Mouse (Mus musculus) brain, embryonic 18.5 days (tissue): ENCODE measurements at regions not wholly inside any gene's neighbourhood (a gene's known extent, or its start where the extent isn't known, plus 50 kb on each side); places are given as distances from the start of the nearest gene placed in this dataset.
"Not testable (repeated sequence)": the region's sequence is repeated elsewhere in the genome, so short reads cannot be mapped to it uniquely, and the experiment has no call there.

ENCODE experiments used
- DNase-seq: peaks from one replicate; pipeline ENCODE4 v3.0.0-alpha.2; 2012; ENCODE audit warnings: low read depth, low spot score

GRCm38 (mm10) chr17:79977154-79977571 is 81.2 kb upstream of the Atl2 start:
- no peak for DNase-seq

- no peak for DNase-seq
These were observed 80.7 kb upstream of the Atl2 start for GRCm38 (mm10) chr17:79976518-79977100.

GRCm38 (mm10) chr17:79975997-79976443 is 80.1 kb upstream of the Atl2 start:
- peak; percentile 39 for DNase-seq

- not testable (repeated sequence) for DNase-seq
These were observed 79.3 kb upstream of the Atl2 start for GRCm38 (mm10) chr17:79975150-79975757.

- no peak for DNase-seq
These were observed 75.9 kb upstream of the Atl2 start for GRCm38 (mm10) chr17:79971721-79972336.

- no peak for DNase-seq
These were observed 73.6 kb upstream of the Atl2 start for GRCm38 (mm10) chr17:79969500-79969972.

GRCm38 (mm10) chr17:79968819-79969218 is 72.9 kb upstream of the Atl2 start:
- DNase-seq: no peak

GRCm38 (mm10) chr17:79966981-79967380 is 71.1 kb upstream of the Atl2 start:
- no peak for DNase-seq

GRCm38 (mm10) chr17:79965625-79966024 is 69.7 kb upstream of the Atl2 start:
- DNase-seq: no peak

- no peak for DNase-seq
These were observed 68.9 kb upstream of the Atl2 start for GRCm38 (mm10) chr17:79964850-79965249.

- no peak for DNase-seq
These were observed 67.4 kb upstream of the Atl2 start for GRCm38 (mm10) chr17:79963330-79963729.

GRCm38 (mm10) chr17:79961391-79961790 is 65.5 kb upstream of the Atl2 start:
- no peak for DNase-seq

GRCm38 (mm10) chr17:79960688-79961087 is 64.8 kb upstream of the Atl2 start:
- DNase-seq: no peak

- DNase-seq: no peak
These were observed 59.3 kb upstream of the Atl2 start for GRCm38 (mm10) chr17:79955267-79955666.

- no peak for DNase-seq
These were observed 58.8 kb upstream of the Atl2 start for GRCm38 (mm10) chr17:79954624-79955244.

GRCm38 (mm10) chr17:79948591-79949475 is 52.9 kb upstream of the Atl2 start:
- peak; percentile 71 for DNase-seq
